Mouse (Mus musculus) layer of hippocampus, adult 9-10 months (tissue): ENCODE measurements around the gene Timm9.
"Not testable (repeated sequence)": the region's sequence is repeated elsewhere in the genome, so short reads cannot be mapped to it uniquely, and the experiment has no call there.

Experiments used
- DNase-seq: peaks from one replicate; pipeline ENCODE4 v3.0.0; 2022; ENCODE audit warnings: low spot score

Timm9 gene

GRCm38 (mm10) chr12:71104275-71104674 is 32.2 kb downstream of the Timm9 start:
- DNase-seq: not testable (repeated sequence)

GRCm38 (mm10) chr12:71086331-71086730 is 50.2 kb downstream of the Timm9 start:
- DNase-seq: no peak
